Mouse (Mus musculus): ENCODE measurements around the gene Socs4. TPM values are rescaled to one million over a fixed set of nuclear protein-coding genes. Genes with fewer than 3 reads are reported as not detected.

The Socs4 gene
- polyA plus RNA-seq, 1 experiment from 2014 or later, result 3.6 TPM

- Histone ChIP-seq H3K9me3 (ENCODE audit: control insufficient read depth, low read length) (no peaks in the 10 kb centered on the region), H3K4me2 (replicated peaks) (no peak overlapping the region), H3K36me3 (replicated peaks; ENCODE audit: control insufficient read depth, insufficient read depth) (peaks cover 56% of the 10 kb centered on the region), H3K9ac (no peak overlapping the region), H3K27me3 (ENCODE audit: control insufficient read depth, insufficient read depth, low read length) (no peaks in the 10 kb centered on the region), H3K4me3 (replicated peaks; ENCODE audit: low read length) (no peak overlapping the region), H3K27ac (no peak overlapping the region), H3K4me1 (replicated peaks; ENCODE audit: control insufficient read depth, insufficient read depth, low read length) (no peaks in the 10 kb centered on the region)
- no peak for ATAC-seq (ENCODE audit: low FRiP score)
- WGBS, result 69% methylated on average over 4 of the region's 4 CpGs
- no peak for DNase-seq (ENCODE audit: low spot score)
These were observed 34.0 kb upstream of the Socs4 start for GRCm38 (mm10) chr14:47242753-47243152.

DNA sequence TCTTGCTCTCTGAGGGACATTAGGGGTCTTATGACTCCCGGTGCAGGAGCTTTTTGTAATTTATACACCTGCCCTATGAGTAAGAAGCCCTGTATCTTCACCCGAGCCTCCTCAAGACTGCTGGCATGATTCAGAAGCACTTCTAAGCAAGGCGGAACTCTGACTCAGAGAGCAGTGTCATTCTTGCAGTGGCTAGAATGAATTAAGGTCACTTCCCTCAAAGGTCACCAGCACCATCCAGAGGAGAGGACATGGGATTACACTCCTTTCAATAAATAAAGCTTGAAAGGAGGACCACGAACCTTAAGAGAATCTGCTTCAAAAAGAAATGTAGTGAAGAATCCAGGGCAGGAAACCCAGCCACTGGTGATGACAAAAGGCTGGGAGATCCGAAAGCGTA, 26.9 kb upstream of the Socs4 start:
- DNase-seq (ENCODE audit: low spot score) (no peak), ATAC-seq (ENCODE audit: low FRiP score) (no peak)
- Histone ChIP-seq H3K36me3 (replicated peaks; ENCODE audit: control insufficient read depth, insufficient read depth) (peaks cover 43% of the 10 kb centered on the region), H3K9me3 (ENCODE audit: control insufficient read depth, low read length) (no peaks in the 10 kb centered on the region), H3K4me3 (replicated peaks; ENCODE audit: low read length) (no peak overlapping the region), H3K4me2 (replicated peaks) (no peak overlapping the region), H3K9ac (no peak overlapping the region), H3K4me1 (replicated peaks; ENCODE audit: control insufficient read depth, insufficient read depth, low read length) (no peaks in the 10 kb centered on the region), H3K27me3 (ENCODE audit: control insufficient read depth, insufficient read depth, low read length) (no peaks in the 10 kb centered on the region), H3K27ac (no peak overlapping the region)
- WGBS, result 88% methylated on average over 6 of the region's 6 CpGs

- DNase-seq (ENCODE audit: low spot score), result no peak
- no peak overlapping the region for H3K4me2 ChIP-seq (replicated peaks)
- H3K27ac ChIP-seq, result no peak overlapping the region
- H3K27me3 ChIP-seq (ENCODE audit: control insufficient read depth, insufficient read depth, low read length), result no peaks in the 10 kb centered on the region
- no peak overlapping the region for H3K9ac ChIP-seq
- no peaks in the 10 kb centered on the region for H3K4me1 ChIP-seq (replicated peaks; ENCODE audit: control insufficient read depth, insufficient read depth, low read length)
- 96% methylated on average over 3 of the region's 3 CpGs for WGBS
- H3K9me3 ChIP-seq (ENCODE audit: control insufficient read depth, low read length), result no peaks in the 10 kb centered on the region
- no peak overlapping the region for H3K4me3 ChIP-seq (replicated peaks; ENCODE audit: low read length)
- peaks cover 78% of the 10 kb centered on the region for H3K36me3 ChIP-seq (replicated peaks; ENCODE audit: control insufficient read depth, insufficient read depth)
- ATAC-seq (ENCODE audit: low FRiP score), result no peak
These were observed 11.9 kb upstream of the Socs4 start for GRCm38 (mm10) chr14:47264866-47265265.

GRCm38 (mm10) chr14:47265829-47266228, 10.9 kb upstream of the Socs4 start:
- 94% methylated on average over 8 of the region's 8 CpGs for WGBS
- Histone ChIP-seq H3K36me3 (replicated peaks; ENCODE audit: control insufficient read depth, insufficient read depth) (peaks cover 77% of the 10 kb centered on the region), H3K4me1 (replicated peaks; ENCODE audit: control insufficient read depth, insufficient read depth, low read length) (no peaks in the 10 kb centered on the region)

DNA sequence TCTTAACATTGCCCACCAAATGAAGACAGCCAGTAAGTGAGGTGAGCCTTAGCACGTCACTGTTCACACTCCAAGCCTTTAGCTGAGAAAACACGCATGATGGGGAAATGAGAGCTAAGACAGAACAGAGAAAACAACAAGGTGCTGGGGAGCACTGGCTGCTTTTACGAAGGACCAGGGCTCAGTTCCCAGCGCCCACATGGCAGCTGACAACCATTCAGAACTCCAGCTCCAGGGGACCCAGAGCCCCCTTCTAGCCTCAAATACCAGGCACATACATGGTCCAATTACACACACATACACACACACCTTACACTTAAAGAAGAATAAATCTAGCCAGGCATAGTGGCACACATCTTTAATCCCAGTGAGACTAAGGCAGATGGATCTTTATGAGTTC, 7.7 kb upstream of the Socs4 start:
- Histone ChIP-seq H3K9me3 (ENCODE audit: control insufficient read depth, low read length) (no peaks in the 10 kb centered on the region), H3K36me3 (replicated peaks; ENCODE audit: control insufficient read depth, insufficient read depth) (peaks cover 79% of the 10 kb centered on the region), H3K27ac (no peak overlapping the region), H3K9ac (no peak overlapping the region), H3K4me1 (replicated peaks; ENCODE audit: control insufficient read depth, insufficient read depth, low read length) (no peaks in the 10 kb centered on the region), H3K27me3 (ENCODE audit: control insufficient read depth, insufficient read depth, low read length) (no peaks in the 10 kb centered on the region), H3K4me2 (replicated peaks) (no peak overlapping the region), H3K4me3 (replicated peaks; ENCODE audit: low read length) (no peak overlapping the region)
- ATAC-seq (ENCODE audit: low FRiP score), result no peak
- DNase-seq (ENCODE audit: low spot score), result no peak
- WGBS, result 98% methylated on average over 4 of the region's 4 CpGs

More at GRCm38 (mm10) chr14:47265829-47266228, 10.9 kb upstream of the Socs4 start:
- ATAC-seq (ENCODE audit: low FRiP score), result no peak
- Histone ChIP-seq H3K27me3 (ENCODE audit: control insufficient read depth, insufficient read depth, low read length) (no peaks in the 10 kb centered on the region), H3K9ac (no peak overlapping the region), H3K4me3 (replicated peaks; ENCODE audit: low read length) (no peak overlapping the region), H3K9me3 (ENCODE audit: control insufficient read depth, low read length) (no peaks in the 10 kb centered on the region), H3K4me2 (replicated peaks) (no peak overlapping the region), H3K27ac (no peak overlapping the region)
- no peak for DNase-seq (ENCODE audit: low spot score)

DNA sequence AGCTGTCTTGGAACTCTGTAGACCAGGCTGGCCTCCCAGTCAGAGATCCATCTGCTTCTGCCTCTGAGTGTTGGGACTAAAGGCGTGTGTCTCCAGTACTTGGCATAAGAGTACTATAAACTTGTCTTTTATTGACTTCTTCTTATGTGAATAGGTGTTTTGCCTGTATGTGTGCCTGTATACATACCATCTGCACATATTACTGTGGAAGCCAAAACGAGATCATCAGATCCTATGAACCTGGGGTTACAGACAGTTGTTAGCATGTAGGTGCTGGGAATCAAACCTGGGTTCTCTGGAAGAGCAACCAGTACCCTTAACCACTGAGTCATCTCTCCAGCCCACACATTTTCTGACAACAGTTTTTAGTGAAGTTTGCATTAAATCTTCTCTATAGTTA, 7.0 kb upstream of the Socs4 start:
- Histone ChIP-seq H3K27me3 (ENCODE audit: control insufficient read depth, insufficient read depth, low read length) (no peaks in the 10 kb centered on the region), H3K9me3 (ENCODE audit: control insufficient read depth, low read length) (no peaks in the 10 kb centered on the region), H3K4me3 (replicated peaks; ENCODE audit: low read length) (no peak overlapping the region), H3K4me1 (replicated peaks; ENCODE audit: control insufficient read depth, insufficient read depth, low read length) (no peaks in the 10 kb centered on the region), H3K27ac (no peak overlapping the region), H3K36me3 (replicated peaks; ENCODE audit: control insufficient read depth, insufficient read depth) (peaks cover 72% of the 10 kb centered on the region), H3K9ac (no peak overlapping the region), H3K4me2 (replicated peaks) (no peak overlapping the region)
- DNase-seq (ENCODE audit: low spot score) (no peak), ATAC-seq (ENCODE audit: low FRiP score) (no peak)
- WGBS, result 95% methylated on average over 2 of the region's 2 CpGs

- DNase-seq (ENCODE audit: low spot score) (no peak), ATAC-seq (ENCODE audit: low FRiP score) (no peak)
- H3K27me3 ChIP-seq (ENCODE audit: control insufficient read depth, insufficient read depth, low read length), result no peaks in the 10 kb centered on the region
- H3K4me3 ChIP-seq (replicated peaks; ENCODE audit: low read length), result no peak overlapping the region
- H3K9ac ChIP-seq, result no peak overlapping the region
- no peak overlapping the region for H3K27ac ChIP-seq
- WGBS, result 85% methylated on average over 3 of the region's 3 CpGs
- no peak overlapping the region for H3K4me2 ChIP-seq (replicated peaks)
- H3K9me3 ChIP-seq (ENCODE audit: control insufficient read depth, low read length), result no peaks in the 10 kb centered on the region
- peaks cover 22% of the 10 kb centered on the region for H3K4me1 ChIP-seq (replicated peaks; ENCODE audit: control insufficient read depth, insufficient read depth, low read length)
- H3K36me3 ChIP-seq (replicated peaks; ENCODE audit: control insufficient read depth, insufficient read depth), result peaks cover 37% of the 10 kb centered on the region
These were observed 3.0 kb upstream of the Socs4 start for GRCm38 (mm10) chr14:47273751-47274150.

DNA sequence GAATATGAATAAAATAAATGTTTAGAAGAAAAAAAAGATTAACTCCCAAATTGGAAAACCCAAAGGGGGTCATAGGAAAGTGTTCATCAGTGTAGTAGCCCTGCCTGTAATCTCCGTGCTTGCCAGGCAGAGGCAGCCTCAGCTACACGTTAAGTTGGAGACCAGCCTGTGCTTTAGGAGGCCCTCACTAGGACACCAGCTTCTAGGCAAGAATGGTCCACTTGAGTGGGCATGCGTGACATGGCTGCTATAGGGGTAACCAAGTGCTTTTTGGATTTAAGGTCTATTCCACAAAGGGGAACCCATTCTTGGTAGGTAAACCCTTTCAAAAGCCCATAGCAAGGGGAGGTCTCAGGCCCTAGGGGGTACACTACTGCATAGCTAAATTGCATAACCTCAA, 1.3 kb upstream of the Socs4 start:
- Histone ChIP-seq H3K9ac (peak overlapping the region; percentile 70; the same call in 1 of the 2 replicates), H3K27ac (no peak overlapping the region), H3K27me3 (ENCODE audit: control insufficient read depth, insufficient read depth, low read length) (no peaks in the 10 kb centered on the region), H3K36me3 (replicated peaks; ENCODE audit: control insufficient read depth, insufficient read depth) (peaks cover 22% of the 10 kb centered on the region), H3K4me1 (replicated peaks; ENCODE audit: control insufficient read depth, insufficient read depth, low read length) (peaks cover 22% of the 10 kb centered on the region), H3K4me3 (replicated peaks; ENCODE audit: low read length) (peak overlapping the region; percentile 60), H3K9me3 (ENCODE audit: control insufficient read depth, low read length) (no peaks in the 10 kb centered on the region), H3K4me2 (replicated peaks) (peak overlapping the region; percentile 68)
- WGBS, result 31% methylated on average over 3 of the region's 3 CpGs
- no peak for DNase-seq (ENCODE audit: low spot score)
- ATAC-seq (ENCODE audit: low FRiP score), result no peak

DNA sequence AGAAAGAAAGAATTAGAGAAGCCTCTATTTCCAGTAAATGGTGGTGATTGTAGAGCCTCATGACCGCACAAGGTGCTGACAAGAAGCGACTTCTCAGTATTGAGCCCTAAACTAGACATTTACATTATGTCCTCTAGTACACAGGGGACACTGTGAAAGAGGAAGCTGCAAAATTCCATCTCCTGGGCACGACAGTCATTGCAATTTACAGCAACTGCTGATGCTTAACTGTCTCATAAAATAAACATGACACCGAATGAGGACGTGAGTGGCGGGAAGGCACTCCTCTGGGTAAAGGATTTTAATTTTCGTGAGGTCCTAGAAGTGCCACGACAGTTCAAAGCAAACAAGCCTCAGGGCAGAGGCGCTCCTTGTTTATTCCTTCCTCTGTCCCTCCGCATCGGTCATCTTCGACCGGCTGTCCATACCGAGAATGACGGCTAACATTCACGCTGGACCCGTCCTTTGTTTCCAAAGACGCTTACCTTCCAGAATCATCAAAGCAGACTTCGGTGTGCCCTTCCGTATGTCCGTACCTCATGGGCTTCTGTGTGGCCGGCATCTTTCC, 611 bp upstream of the Socs4 start:
- Histone ChIP-seq H3K27me3 (ENCODE audit: control insufficient read depth, insufficient read depth, low read length) (no peaks in the 10 kb centered on the region), H3K4me2 (replicated peaks) (peak overlapping the region; percentile 68), H3K9me3 (ENCODE audit: control insufficient read depth, low read length) (no peaks in the 10 kb centered on the region), H3K36me3 (replicated peaks; ENCODE audit: control insufficient read depth, insufficient read depth) (peaks cover 15% of the 10 kb centered on the region), H3K4me1 (replicated peaks; ENCODE audit: control insufficient read depth, insufficient read depth, low read length) (peaks cover 22% of the 10 kb centered on the region), H3K27ac (peak overlapping the region; percentile 88), H3K9ac (peak overlapping the region; percentile 70), H3K4me3 (replicated peaks; ENCODE audit: low read length) (peak overlapping the region; percentile 60)
- DNase-seq (ENCODE audit: low spot score), result peak; percentile 45
- 1% methylated on average over 22 of the region's 22 CpGs for WGBS
- peak; percentile 18 for ATAC-seq (ENCODE audit: low FRiP score)

GRCm38 (mm10) chr14:47279058-47279457, 2.3 kb downstream of the Socs4 start:
- no peaks in the 10 kb centered on the region for H3K9me3 ChIP-seq (ENCODE audit: control insufficient read depth, low read length)
- 81% methylated on average over 2 of the region's 2 CpGs for WGBS
- H3K9ac ChIP-seq, result no peak overlapping the region
- ATAC-seq (ENCODE audit: low FRiP score), result no peak
- no peaks in the 10 kb centered on the region for H3K36me3 ChIP-seq (replicated peaks; ENCODE audit: control insufficient read depth, insufficient read depth)
- H3K27me3 ChIP-seq (ENCODE audit: control insufficient read depth, insufficient read depth, low read length), result no peaks in the 10 kb centered on the region
- H3K4me2 ChIP-seq (replicated peaks), result no peak overlapping the region
- H3K4me3 ChIP-seq (replicated peaks; ENCODE audit: low read length), result no peak overlapping the region
- DNase-seq (ENCODE audit: low spot score), result no peak
- H3K4me1 ChIP-seq (replicated peaks; ENCODE audit: control insufficient read depth, insufficient read depth, low read length), result peaks cover 22% of the 10 kb centered on the region
- no peak overlapping the region for H3K27ac ChIP-seq

Data from hindbrain, embryonic 14.5 days (tissue).